Mouse (Mus musculus) thymus, postnatal 10 days (tissue): ENCODE measurements around the gene Lrrk2.

Source experiments
- DNase-seq, 2 experiments: peaks; one replicate each; pipeline ENCODE4 v3.0.0; 2021; ENCODE audit warnings: low spot score in 2 of 2

Lrrk2 gene

GRCm38 (mm10) chr15:91685880-91686563 is 13.0 kb downstream of the Lrrk2 start:
- no peak for DNase-seq

GRCm38 (mm10) chr15:91690648-91691047 is 17.7 kb downstream of the Lrrk2 start:
- DNase-seq: no peak

- no peak for DNase-seq
Measured at GRCm38 (mm10) chr15:91693051-91693450, 20.1 kb downstream of the Lrrk2 start.

GRCm38 (mm10) chr15:91693856-91694255 is 20.9 kb downstream of the Lrrk2 start:
- DNase-seq: no peak

- DNase-seq: no peak
Measured at GRCm38 (mm10) chr15:91700841-91701240, 27.9 kb downstream of the Lrrk2 start.

DNA sequence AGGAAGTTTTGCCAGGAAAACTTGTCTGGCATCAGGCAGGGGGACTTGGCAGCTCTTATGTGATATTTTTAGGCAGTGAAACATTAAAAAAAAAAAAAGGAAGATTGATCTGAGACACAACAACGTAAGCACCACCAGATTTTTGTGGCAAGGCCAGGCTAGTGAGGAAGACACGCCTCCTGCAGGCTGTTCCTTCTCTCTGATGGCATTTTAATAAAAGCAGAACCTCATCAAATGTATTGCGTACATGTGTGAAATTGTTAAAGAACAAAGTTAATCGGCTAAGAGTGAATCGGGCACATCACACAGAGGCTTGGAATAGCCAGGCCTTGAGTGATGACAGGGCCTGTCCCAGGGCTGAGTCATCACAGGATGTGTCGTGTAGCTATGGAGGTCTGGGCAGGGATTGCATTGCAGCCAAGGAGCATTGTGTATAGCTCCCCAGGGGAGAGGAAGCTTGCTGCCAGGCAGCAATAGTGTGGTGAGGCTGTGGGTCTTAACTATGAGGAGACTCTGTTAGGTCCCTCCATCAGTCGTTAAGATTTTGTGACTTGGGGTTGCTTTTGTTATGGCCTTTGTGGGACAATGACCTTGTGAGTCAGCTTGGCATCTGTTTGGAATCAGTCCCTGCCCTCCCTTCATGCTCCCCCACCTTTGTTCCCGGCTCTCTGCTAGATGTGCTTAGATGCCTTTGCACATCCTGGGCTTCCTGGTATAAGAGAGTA is 30.2 kb downstream of the Lrrk2 start:
- DNase-seq: no peak

- DNase-seq: no peak
Measured at GRCm38 (mm10) chr15:91704091-91704490, 31.1 kb downstream of the Lrrk2 start.

- no peak for DNase-seq
Measured at GRCm38 (mm10) chr15:91709207-91710130, 36.5 kb downstream of the Lrrk2 start.

DNA sequence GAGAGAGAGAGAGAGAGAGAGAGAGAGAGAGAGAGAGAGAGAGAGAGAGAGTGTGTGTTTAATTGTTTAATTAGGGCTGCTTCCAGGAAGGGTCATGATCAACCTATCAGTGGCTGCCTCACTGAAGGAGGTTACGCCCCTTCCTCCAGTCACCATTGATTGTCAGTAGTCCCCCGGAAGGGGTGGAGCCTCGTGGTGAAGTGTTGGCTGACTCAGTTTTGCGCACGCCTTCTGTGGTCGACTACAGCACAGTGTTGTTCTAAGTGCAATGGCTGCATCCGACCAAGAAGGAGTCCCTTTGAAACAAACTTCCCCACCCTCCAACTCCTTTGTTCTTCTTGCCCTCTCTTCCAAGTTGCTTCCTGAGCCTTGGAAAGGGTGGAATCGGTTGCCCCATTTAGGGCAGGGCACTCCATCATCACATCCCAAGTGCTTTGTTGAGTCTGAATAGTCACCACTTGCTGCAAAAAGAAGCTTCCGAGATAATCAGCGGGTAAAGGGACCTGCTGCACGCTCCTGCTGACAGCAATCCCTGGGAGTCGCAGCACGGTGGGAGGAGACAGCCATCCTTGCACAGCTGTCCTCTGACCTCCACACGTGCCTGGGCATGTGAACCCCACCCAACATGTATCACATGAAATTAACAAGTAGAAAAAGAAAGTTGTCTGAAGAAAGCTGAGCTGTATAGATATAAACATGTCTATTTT is 62.4 kb downstream of the Lrrk2 start:
- DNase-seq: no peak

- peak in 1 of 2 experiments; percentile 67 for DNase-seq
Measured at GRCm38 (mm10) chr15:91736791-91737533, 64.0 kb downstream of the Lrrk2 start.

GRCm38 (mm10) chr15:91738808-91739207 is 65.8 kb downstream of the Lrrk2 start:
- DNase-seq: no peak

DNA sequence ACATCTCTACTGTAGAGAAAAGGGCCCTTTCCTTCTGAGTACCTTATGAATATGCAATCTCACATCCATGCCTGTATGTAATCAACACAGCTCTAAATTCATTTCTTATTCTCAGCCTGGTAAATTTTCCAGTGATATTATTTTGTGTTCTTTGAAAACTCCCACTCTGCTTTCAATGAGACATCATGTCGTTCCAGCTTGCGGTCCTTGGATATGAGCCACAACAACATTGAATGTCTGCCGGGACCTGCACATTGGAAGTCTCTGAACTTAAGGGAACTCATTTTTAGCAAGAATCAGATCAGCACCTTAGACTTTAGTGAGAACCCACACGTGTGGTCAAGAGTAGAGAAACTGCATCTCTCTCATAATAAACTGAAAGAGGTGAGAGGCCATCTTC is 72.5 kb downstream of the Lrrk2 start:
- no peak for DNase-seq

GRCm38 (mm10) chr15:91752111-91752510 is 79.1 kb downstream of the Lrrk2 start:
- DNase-seq: peak in 1 of 2 experiments; percentile 26

DNA sequence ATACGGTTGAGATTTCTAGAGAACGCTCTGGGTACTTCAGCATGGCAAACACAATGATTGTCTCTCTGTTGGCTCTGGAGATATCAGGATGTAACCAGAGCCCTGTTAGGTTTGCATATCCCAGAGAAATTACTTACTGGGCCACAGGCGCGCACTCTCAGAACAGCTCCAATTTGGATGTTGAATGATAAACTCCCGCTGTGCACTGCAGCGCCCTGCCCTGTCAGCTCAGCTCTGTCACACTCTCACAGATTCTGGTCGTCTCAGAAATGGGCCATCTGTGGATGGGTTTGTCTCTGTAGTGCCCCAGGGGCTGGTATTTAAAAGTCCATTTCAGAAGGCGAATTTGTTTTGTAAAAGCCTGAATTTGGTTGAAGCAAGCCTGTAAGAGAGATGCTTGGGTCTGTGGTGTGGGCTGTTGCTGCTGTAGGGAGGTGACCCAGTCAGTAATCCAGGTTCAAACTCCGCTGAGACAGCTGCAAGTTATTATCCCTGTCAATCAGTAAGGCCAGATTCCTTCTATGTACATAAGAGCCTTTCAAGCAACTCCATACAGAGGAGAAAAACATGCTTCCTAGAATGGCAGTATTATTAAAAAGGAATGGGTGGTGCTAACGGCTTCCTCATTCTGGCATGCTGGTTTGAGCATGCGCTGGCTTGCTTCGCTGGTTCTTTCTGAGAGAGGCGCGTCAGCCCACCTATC is 80.6 kb downstream of the Lrrk2 start:
- DNase-seq: no peak

DNA sequence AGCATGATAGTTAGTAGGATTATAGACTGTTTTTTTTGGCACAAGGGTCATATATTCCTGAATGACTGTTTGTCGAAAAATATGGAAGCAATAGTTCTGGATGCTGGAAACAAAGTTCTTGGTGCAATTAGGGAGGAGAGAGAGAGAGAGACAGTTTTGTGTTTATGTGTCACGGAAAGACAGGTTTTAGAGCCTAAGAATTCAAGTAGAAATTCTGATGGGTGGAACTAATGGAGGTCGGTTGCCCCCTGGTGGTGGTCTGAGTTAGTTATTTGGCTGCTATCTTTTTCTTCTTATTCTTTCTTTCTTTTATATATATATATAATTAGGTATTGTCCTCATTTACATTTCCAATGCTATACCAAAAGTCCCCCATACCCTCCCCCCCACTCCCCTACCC is 81.6 kb downstream of the Lrrk2 start:
- DNase-seq: peak in 1 of 2 experiments; percentile 59

- no peak for DNase-seq
Measured at GRCm38 (mm10) chr15:91755756-91756155, 82.8 kb downstream of the Lrrk2 start.

DNA sequence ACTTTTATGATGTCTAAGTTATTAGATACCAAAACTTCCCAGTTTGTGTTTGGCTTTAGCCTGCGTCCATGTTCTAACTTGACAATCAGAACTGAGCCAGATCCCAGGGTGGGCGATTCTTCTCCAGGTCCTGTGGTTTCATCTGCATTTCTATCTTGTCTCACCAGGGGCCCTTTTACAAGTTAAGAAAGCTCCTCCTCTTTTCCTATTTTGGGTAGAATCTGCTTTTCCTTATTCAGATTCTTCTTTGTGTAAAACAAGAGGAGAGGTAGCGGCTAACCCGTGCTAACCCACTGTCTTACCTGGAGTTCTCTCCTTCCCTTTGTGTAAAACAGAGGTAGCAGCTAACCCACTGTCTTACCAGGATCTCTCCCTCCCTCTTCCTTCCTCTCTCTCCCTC is 99.1 kb downstream of the Lrrk2 start:
- DNase-seq: no peak

- no peak for DNase-seq
Measured at GRCm38 (mm10) chr15:91779166-91779565, 106.2 kb downstream of the Lrrk2 start.

- DNase-seq: peak in 1 of 2 experiments; percentile 18
Measured at GRCm38 (mm10) chr15:91781172-91781571, 108.2 kb downstream of the Lrrk2 start.

DNA sequence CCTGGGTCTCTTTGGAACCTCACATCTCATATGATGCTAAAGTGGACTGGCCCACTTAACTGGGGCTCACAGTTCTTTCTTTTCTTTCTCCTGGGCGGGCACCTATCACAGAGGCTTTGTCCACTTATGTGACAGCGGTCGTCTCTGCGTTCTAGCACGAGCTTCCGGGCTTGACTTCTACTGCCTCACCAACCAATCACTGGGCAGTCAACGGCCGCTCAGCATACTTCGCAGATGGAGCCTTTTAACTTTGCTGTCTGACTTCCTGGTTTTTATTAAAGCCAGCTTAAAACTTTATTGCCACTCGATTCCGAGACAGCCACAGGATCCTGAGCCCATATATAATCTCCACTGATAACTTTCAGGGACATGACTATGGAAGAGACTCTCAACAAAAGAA is 115.4 kb downstream of the Lrrk2 start:
- DNase-seq: no peak
